Mouse (Mus musculus): ENCODE measurements at regions not wholly inside any gene's neighbourhood (a gene's known extent, or its start where the extent isn't known, plus 50 kb on each side); places are given as distances from the start of the nearest gene placed in this dataset.
A peak's percentile ranks its signal among the peaks of the same experiment; 100 is the strongest.

- intact Hi-C loops (cut with DNase I): loop anchor here (5.0 kb wide), 1 partner anchor 700 kb away; no protein-coding TSS in a partner anchor
- no peak for DNase-seq (ENCODE audit: extremely low spot score in 1 of 2, low spot score in 2 of 2)
These were observed 576.4 kb upstream of the Nox3 start for GRCm38 (mm10) chr17:4272456-4272855.

DNA sequence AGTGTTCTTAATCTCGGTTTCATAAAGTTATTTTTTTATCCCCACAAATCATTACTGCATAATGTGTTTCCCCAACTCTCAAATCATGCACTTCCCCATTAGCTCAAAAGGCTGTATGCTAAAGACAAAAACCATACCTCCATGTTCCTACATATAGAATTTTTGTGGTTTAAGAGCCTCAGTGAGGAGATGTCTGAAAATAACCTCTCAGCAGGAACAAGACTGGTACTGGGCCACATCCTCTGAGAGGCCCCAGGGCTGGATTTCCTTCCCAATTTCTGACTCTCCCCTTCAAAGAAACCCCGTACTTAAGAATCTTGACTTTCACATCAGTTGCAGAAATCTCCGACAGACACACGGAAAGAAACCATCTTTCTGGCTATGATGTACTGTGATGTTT lies 580.7 kb upstream of the Nox3 start:
- DNase-seq (ENCODE audit: extremely low spot score in 1 of 2, low spot score in 2 of 2): no peak
- intact Hi-C loops (cut with DNase I): no loop called here

- DNase-seq (ENCODE audit: extremely low spot score in 1 of 2, low spot score in 2 of 2): peak; percentile 44 to 59
- intact Hi-C loops (cut with DNase I): no loop called here
These were observed 582.3 kb upstream of the Nox3 start for GRCm38 (mm10) chr17:4278239-4278827.

DNA sequence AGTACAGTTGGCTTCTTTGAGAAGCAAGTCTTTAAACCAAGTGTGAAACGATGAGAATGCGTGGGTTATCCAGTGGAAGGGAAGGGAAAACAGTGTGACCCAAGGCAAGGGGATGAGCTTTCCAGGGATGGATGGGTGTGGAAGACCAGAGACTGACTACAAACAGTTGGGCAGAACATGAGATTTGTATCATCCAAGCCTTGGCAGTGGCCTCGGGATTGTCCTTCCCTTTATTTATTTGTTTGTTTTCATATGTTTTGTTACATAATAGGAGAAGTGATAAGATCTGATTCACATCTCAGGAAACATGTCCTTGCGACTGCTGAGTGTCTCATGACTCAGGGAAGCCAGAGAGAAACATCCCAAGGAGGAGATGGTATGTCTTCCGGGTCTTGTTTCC lies 585.4 kb upstream of the Nox3 start:
- DNase-seq (ENCODE audit: extremely low spot score in 1 of 2, low spot score in 2 of 2): no peak
- intact Hi-C loops (cut with DNase I): no loop called here

- intact Hi-C loops (cut with DNase I): no loop called here
These were observed 595.4 kb upstream of the Nox3 start for GRCm38 (mm10) chr17:4291418-4291817.

GRCm38 (mm10) chr17:4296521-4297155 lies 600.6 kb upstream of the Nox3 start:
- intact Hi-C loops (cut with DNase I): no loop called here
- DNase-seq (ENCODE audit: extremely low spot score in 1 of 2, low spot score in 2 of 2): no peak

More at GRCm38 (mm10) chr17:4291418-4291817, 595.4 kb upstream of the Nox3 start:
- no peak for DNase-seq (ENCODE audit: extremely low spot score in 1 of 2, low spot score in 2 of 2)

- intact Hi-C loops (cut with DNase I): no loop called here
- DNase-seq (ENCODE audit: extremely low spot score in 1 of 2, low spot score in 2 of 2): no peak
These were observed 601.1 kb upstream of the Nox3 start for GRCm38 (mm10) chr17:4297156-4297535.

GRCm38 (mm10) chr17:4301142-4301853 lies 605.2 kb upstream of the Nox3 start:
- intact Hi-C loops (cut with DNase I): no loop called here
- DNase-seq (ENCODE audit: extremely low spot score in 1 of 2, low spot score in 2 of 2): no peak

DNA sequence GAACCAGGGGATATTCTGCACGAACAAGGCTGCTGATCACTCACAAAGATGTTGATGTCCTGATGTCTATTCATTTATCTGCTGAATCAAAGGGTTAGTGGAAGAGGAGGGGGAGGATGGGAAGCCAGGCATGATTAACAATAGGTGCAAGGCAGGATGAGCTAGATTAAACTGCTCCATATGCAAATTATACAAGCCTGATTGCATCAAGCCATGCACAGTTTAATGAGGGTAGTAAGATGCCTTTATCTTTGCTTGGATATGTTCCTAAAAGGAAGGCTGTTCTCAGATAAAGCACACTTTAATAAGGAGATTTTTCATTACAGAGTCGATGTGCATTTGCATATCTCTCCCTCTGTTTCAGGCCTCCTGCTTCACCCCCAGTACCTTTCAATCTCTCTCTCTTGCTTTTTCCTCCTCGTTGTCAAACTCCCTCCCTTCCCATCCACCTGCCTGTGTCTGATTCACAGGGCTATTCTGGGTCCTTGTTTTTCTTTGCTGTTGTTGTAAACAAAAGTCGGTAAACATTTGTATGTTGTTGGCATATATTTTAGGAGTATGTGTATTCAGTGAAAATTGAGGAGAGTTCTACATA lies 615.8 kb upstream of the Nox3 start:
- intact Hi-C loops (cut with DNase I): no loop called here

GRCm38 (mm10) chr17:4319141-4319540 lies 623.1 kb upstream of the Nox3 start:
- DNase-seq (ENCODE audit: extremely low spot score in 1 of 2, low spot score in 2 of 2): no peak
- intact Hi-C loops (cut with DNase I): no loop called here

More for the DNA sequence above, 615.8 kb upstream of the Nox3 start:
- no peak for DNase-seq (ENCODE audit: extremely low spot score in 1 of 2, low spot score in 2 of 2)

GRCm38 (mm10) chr17:4328810-4329209 lies 632.7 kb upstream of the Nox3 start:
- no peak for DNase-seq (ENCODE audit: extremely low spot score in 1 of 2, low spot score in 2 of 2)
- intact Hi-C loops (cut with DNase I): no loop called here

GRCm38 (mm10) chr17:4331650-4332049 lies 635.6 kb upstream of the Nox3 start:
- DNase-seq (ENCODE audit: extremely low spot score in 1 of 2, low spot score in 2 of 2): no peak
- intact Hi-C loops (cut with DNase I): no loop called here

DNA sequence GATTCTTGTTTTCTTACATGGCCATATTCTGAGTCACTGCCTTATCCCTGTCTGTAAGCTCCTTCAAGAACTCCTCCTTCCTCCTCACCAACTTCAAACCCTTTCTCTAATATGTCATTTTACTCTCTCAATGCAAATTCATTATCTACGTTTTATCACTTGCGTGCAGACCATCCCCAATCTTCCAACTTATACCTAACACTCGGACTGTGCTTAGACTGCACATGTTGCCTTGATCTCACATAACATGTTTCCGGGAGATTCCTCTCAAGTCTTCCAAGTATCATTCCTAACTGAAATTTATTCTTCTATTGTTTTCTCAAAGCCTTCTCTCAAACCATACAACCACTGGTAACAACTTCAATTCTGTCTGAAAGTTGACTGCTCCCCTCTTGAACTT lies 637.0 kb upstream of the Nox3 start:
- intact Hi-C loops (cut with DNase I): no loop called here
- DNase-seq (ENCODE audit: extremely low spot score in 1 of 2, low spot score in 2 of 2): no peak

- intact Hi-C loops (cut with DNase I): no loop called here
- no peak for DNase-seq (ENCODE audit: extremely low spot score in 1 of 2, low spot score in 2 of 2)
These were observed 641.1 kb upstream of the Arid1b start for GRCm38 (mm10) chr17:4353018-4353417.

DNA sequence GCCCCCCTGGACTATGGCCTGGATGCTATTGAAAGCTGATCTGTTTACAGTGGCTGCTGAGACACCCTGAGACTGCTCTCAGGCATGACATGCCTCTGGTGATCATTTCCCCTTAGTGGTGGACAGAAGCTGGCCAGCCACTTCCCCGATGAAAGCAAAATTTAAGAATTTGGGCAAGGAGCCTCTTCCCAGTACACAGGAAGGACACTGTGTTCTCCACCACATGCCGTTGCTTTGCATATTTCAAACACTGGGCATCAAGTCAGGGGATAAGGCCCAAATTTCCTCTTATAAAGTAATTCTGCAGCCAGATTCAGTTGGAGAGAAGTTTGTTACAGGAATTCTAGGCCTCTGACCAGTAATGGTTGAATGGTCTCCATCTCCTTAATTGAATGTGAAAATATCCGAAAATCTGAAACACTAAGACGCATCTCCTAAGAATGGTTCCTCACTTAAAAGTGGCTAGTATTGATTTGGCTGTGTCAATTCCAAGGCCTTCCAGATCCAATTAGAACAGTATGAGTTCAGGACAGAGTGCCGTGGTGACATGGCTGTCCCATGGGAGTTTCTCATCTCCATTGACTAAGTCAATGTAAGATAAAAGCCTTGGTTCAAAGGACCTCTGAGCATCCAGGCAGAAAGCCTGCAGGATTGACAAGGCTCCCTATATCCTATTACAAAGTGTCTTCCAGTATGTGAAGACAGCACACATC lies 638.5 kb upstream of the Arid1b start:
- no peak for DNase-seq (ENCODE audit: extremely low spot score in 1 of 2, low spot score in 2 of 2)
- intact Hi-C loops (cut with DNase I): no loop called here

DNA sequence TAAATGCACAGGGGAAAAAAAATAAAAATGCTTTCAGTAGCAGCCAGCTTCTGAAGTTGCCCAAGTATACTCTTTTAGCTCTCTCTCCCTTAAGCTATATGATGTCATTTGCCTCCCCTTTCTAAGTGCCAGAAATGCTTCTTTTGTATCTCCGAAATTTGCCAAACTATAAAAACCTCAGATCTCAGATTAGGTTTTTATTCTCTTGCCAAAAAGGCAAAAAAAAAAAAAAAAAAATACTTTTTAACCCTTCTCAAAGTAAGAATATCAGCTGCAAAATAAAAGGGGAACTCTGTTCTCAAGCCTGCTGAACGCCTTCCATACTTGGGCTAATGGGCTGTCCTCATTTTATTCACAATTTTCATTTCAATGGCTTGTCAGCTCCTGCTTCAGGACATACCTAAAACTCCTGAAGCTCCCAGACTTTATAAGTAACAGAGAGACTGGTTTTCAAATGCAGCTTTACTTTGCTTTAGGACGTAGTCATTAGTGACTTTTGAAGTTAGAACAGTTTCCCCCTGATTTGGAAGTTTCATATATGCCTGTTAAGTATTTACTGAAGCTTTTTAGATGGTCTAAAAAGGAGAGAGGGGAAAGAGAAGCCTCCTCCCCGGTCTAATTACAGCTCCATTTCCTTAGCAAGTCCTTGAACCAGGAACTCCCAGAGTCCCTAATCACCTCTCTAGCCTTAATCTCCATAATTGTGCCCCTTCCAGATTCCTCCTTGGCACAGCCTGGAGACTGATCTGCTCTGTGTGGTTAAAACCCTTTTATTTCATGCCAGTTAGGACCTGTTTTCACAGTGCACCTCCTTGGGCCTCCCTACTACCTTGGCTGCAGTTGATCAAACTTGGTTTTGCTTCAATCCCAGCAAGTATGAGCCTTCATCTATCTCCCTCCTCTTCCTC lies 633.5 kb upstream of the Arid1b start:
- intact Hi-C loops (cut with DNase I): no loop called here

DNA sequence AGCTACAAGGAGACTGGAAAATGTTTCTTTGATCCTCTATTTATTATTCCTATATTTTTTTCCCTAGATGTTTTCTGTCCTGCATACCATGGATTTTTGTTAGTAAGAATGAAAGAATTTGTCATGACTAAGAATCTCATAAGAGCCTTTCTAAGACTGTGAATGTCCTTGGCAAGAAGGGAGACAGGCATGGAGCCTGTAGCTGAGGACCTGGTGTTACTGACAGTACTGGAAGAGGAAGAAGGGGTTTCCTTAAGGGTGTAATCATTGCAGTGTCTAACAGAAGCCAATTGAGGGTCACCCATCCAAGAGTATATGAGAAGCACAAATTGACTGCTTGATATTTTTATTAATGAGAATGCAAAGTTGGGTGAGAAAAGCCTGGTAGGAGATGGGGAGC lies 628.3 kb upstream of the Arid1b start:
- intact Hi-C loops (cut with DNase I): no loop called here

More for the DNA sequence above, 633.5 kb upstream of the Arid1b start:
- no peak for DNase-seq (ENCODE audit: extremely low spot score in 1 of 2, low spot score in 2 of 2)

DNA sequence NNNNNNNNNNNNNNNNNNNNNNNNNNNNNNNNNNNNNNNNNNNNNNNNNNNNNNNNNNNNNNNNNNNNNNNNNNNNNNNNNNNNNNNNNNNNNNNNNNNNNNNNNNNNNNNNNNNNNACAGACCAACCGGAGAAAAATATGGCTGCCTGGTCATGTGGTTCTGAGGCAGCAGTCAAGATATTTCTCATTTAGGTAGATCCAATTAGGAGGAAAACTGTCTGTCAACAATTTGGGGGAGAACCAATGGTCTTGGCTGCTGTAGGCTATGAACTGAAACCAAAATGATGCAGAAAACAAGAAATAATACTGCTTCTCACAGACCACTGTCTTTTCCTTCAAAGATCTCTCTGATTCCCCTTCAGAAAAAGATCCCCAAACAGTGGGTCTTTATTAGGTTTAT lies 613.7 kb upstream of the Arid1b start:
- intact Hi-C loops (cut with DNase I): no loop called here

More for the DNA sequence above, 628.3 kb upstream of the Arid1b start:
- no peak for DNase-seq (ENCODE audit: extremely low spot score in 1 of 2, low spot score in 2 of 2)

More for the DNA sequence above, 613.7 kb upstream of the Arid1b start:
- no peak for DNase-seq (ENCODE audit: extremely low spot score in 1 of 2, low spot score in 2 of 2)
